Mouse (Mus musculus) liver, embryonic 14.5 days (tissue): ENCODE data around the gene Rab25. TPM values are rescaled to one million over a fixed set of nuclear protein-coding genes. Genes with fewer than 3 reads are reported as not detected.

Experiments
- ATAC-seq: fragments of 200-750 bp; cut with Nextera tagmentation; 2 replicates; pipeline ENCODE4 v1.8.0; 2017; ENCODE audit warnings: moderate number of reproducible peaks, mild to moderate bottlenecking, moderate library complexity; ENCODE audit not compliant: insufficient read depth
- DNase-seq, 3 experiments: peaks; one replicate each; pipeline ENCODE4 v3.0.0-alpha.2; 2012 to 2013; ENCODE audit warnings: low read depth in 3 of 3, low spot score in 3 of 3
- H3K27ac ChIP-seq: fragments of 300-500 bp; sonication (generic); 2 replicates; pipeline ENCODE4 v1.5.1; 2014; ENCODE audit warnings: moderate library complexity, mild to moderate bottlenecking, control low read depth, inconsistent platforms
- H3K27me3 ChIP-seq: fragments of 300-500 bp; sonication (generic); 2 replicates; pipeline ENCODE4 v1.6.1; 2014; ENCODE audit warnings: mild to moderate bottlenecking, low read length, moderate library complexity; ENCODE audit not compliant: control insufficient read depth, insufficient read depth
- H3K36me3 ChIP-seq: fragments of 300-500 bp; sonication (generic); replicated peaks from 2 replicates; pipeline ENCODE4 v1.6.1; 2014; ENCODE audit warnings: low read depth; ENCODE audit not compliant: control insufficient read depth, insufficient read depth
- H3K4me1 ChIP-seq, 2 experiments: fragments of 200-500 bp in 1 of 2; fragments of 300-500 bp in 1 of 2; sonication (generic) in 1 of 2; replicated peaks; 2 replicates each; pipeline ENCODE4 v1.6.1; 2012 to 2014; ENCODE audit warnings: antibody characterized with exemption in 1 of 2, inconsistent platforms in 1 of 2, low read length in 1 of 2; ENCODE audit not compliant: control insufficient read depth in 2 of 2, insufficient read depth in 2 of 2
- H3K4me2 ChIP-seq: fragments of 300-500 bp; sonication (generic); 2 replicates; pipeline ENCODE4 v1.6.1; 2014; ENCODE audit warnings: low read depth, mild to moderate bottlenecking, control low read depth, moderate library complexity
- H3K4me3 ChIP-seq, 2 experiments: fragments of 200-500 bp in 1 of 2; fragments of 300-500 bp in 1 of 2; sonication (generic) in 1 of 2; 2 replicates each; pipeline ENCODE4 v1.5.1; 2012 to 2014; ENCODE audit warnings: low read depth in 2 of 2, low read length in 2 of 2, mild to moderate bottlenecking in 2 of 2, control low read depth in 1 of 2, inconsistent platforms in 1 of 2, moderate library complexity in 1 of 2; ENCODE audit not compliant: insufficient read depth in 1 of 2
- H3K9ac ChIP-seq: fragments of 300-500 bp; sonication (generic); replicated peaks from 2 replicates; pipeline ENCODE4 v1.6.1; 2014; ENCODE audit warnings: mild to moderate bottlenecking, control low read depth, moderate library complexity
- H3K9me3 ChIP-seq: fragments of 300-500 bp; sonication (generic); 2 replicates; pipeline ENCODE4 v1.6.1; 2016; ENCODE audit warnings: low read length, mixed read lengths; ENCODE audit not compliant: control insufficient read depth
- CTCF ChIP-seq: IDR thresholded peaks from 2 replicates; pipeline ENCODE4 v1.5.1; 2016; ENCODE audit warnings: antibody characterized with exemption, low read depth, control low read depth
- EP300 ChIP-seq: IDR thresholded peaks from 2 replicates; pipeline ENCODE4 v1.6.1; 2016; ENCODE audit warnings: antibody characterized with exemption, low read depth
- WGBS: fragments of 180-500 bp; shearing (Covaris S2); extraction: QIAGEN DNeasy Blood & Tissue Kit; methylation state at CpG from one replicate; pipeline ENCODE4 v1.1.7; 2014; ENCODE audit not compliant: insufficient replicate concordance; 5-methylcytosine and 5-hydroxymethylcytosine counted together
- polyA plus RNA-seq, 2 experiments: library from polyadenylated mRNA; depleted of rRNA in 1 of 2; stranded (reverse) in 1 of 2; unstranded in 1 of 2; fragments of >200 nt; fragmentation: Nextera tagmentation in 1 of 2; extraction: Ambion mirVana in 1 of 2; gene quantifications; 2 replicates each; pipeline versions ENCODE4 v1.2.1 to v1.2.3; 2012 to 2014

Rab25 gene
- polyA plus RNA-seq, 2 experiments, result 0.25 to 0.52 TPM

DNA sequence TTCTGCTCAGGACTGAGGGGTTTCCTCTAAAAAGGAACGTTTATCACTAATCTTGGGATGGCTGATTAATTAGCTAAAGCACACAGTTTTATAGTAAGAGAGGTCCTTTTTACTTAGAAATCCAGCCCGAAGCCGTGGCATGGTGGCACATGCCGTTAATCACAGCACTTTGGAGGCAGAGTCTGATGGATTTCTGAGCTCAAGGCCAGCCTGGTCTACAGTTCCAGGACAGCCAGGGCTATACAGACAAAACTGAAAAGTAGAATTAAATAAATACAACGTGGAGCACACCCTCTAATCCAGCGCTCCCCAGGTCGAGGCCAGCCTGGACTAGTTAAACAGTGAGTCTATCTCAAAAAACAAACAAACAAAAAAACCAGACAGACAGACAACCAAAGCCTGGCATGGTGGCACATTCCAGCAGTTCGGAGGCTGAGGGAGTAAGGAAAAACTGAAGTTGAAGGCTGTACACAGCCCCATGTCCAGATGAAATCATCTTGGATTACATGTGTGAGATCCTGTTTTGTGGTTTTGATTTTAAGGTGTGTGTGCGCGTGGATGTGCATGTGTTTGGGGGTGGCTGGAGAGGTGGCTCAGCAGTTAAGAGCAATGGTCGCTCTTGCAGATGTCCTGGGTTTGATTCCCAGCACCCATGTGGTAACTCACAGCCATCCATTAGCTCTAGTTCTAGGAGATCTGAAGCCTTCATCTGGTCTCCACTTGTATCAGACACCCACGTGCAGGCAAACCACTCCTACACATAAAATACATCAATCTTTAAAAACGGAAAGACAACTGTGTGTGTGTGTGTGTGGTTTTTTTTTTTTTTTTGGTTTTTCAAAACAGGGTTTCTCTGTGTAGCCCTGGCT lies 37.4 kb downstream of the Rab25 start:
- 38% methylated on average over 13 of the region's 13 CpGs for WGBS

GRCm38 (mm10) chr3:88509692-88510420 lies 38.2 kb downstream of the Rab25 start, which contains the start of gene Lmna:
Lmna (minus strand) TSS chr3:88509956.
- under 1% methylated on average over 31 of the region's 31 CpGs for WGBS
- TF ChIP-seq CTCF (peak; percentile 67), EP300 (no peak)
- H3K4me3 ChIP-seq, result peak within 1 kb of the TSS; percentile 47 to 63
- peak; percentile 76 to 91 (median 76) for DNase-seq
- ATAC-seq, result peak; percentile 92
- H3K27me3 ChIP-seq, result no peaks in the 10 kb centered on the region
- peak within 1 kb of the TSS; percentile 74 for H3K4me2 ChIP-seq
- H3K4me1 ChIP-seq, result peaks cover 9 to 35% of the 10 kb centered on the region in 2 experiments
- H3K9ac ChIP-seq, result peak within 1 kb of the TSS; percentile 47
- peak within 1 kb of the TSS; percentile 51 for H3K27ac ChIP-seq
- H3K9me3 ChIP-seq, result no peaks in the 10 kb centered on the region
- no peaks in the 10 kb centered on the region for H3K36me3 ChIP-seq

More for the DNA sequence above, 37.4 kb downstream of the Rab25 start:
- DNase-seq, result no peak
- peak overlapping the region; percentile 74 for H3K4me2 ChIP-seq
- H3K9ac ChIP-seq, result peak overlapping the region; percentile 47
- peak overlapping the region; percentile 51 for H3K27ac ChIP-seq
- no peaks in the 10 kb centered on the region for H3K27me3 ChIP-seq
- ATAC-seq, result no peak
- no peaks in the 10 kb centered on the region for H3K36me3 ChIP-seq
- H3K4me3 ChIP-seq, result peak overlapping the region; percentile 47 to 63
- no peaks in the 10 kb centered on the region for H3K9me3 ChIP-seq
- no peak for TF ChIP-seq CTCF
- no peak for TF ChIP-seq EP300
- peaks cover 9 to 35% of the 10 kb centered on the region in 2 experiments for H3K4me1 ChIP-seq

- H3K27ac ChIP-seq, result peak overlapping the region; percentile 45
- TF ChIP-seq CTCF, result no peak
- TF ChIP-seq EP300, result no peak
Measured at GRCm38 (mm10) chr3:88509250-88509649, 38.9 kb downstream of the Rab25 start.

DNA sequence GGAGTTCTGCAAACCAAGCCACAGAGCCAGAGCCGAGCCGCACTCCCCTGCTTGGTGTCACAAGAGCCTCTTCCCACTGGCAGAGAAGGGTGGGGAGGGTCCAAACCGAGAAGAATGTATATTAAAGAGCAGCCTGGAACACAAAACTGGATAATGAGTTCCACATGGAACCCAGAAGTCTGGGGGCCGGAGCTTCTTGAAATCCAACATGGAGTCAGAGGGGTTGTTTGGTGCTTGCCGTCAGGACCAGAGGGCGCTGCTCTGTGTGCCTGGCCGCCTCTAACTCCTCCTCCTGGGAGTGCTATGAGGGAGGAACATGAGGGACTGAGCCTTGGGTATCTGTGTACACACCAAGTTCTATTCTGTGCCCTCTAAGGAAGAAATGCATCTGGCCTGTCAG lies 42.3 kb downstream of the Rab25 start:
- Histone ChIP-seq H3K27me3 (no peaks in the 10 kb centered on the region), H3K27ac (no peak overlapping the region), H3K9me3 (no peaks in the 10 kb centered on the region), H3K4me2 (no peak overlapping the region), H3K4me3 (no peak overlapping the region), H3K4me1 (peaks cover 20 to 29% of the 10 kb centered on the region in 2 experiments), H3K36me3 (no peaks in the 10 kb centered on the region; the same call in none of the 2 replicates), H3K9ac (no peak overlapping the region)
- ATAC-seq, result no peak
- no peak for DNase-seq
- WGBS, result 55% methylated on average over 7 of the region's 7 CpGs
- TF ChIP-seq CTCF, result peak; percentile 17; the same call in 1 of the 2 replicates
- TF ChIP-seq EP300, result no peak

More at GRCm38 (mm10) chr3:88509250-88509649, 38.9 kb downstream of the Rab25 start:
- ATAC-seq (peak; percentile 1; the same call in 1 of the 2 replicates), DNase-seq (no peak)
- Histone ChIP-seq H3K4me2 (peak overlapping the region; percentile 74), H3K9me3 (no peaks in the 10 kb centered on the region), H3K9ac (peak overlapping the region; percentile 16; the same call in 1 of the 2 replicates), H3K4me3 (peak overlapping the region; percentile 47 to 63), H3K27me3 (no peaks in the 10 kb centered on the region), H3K4me1 (peaks cover 7 to 30% of the 10 kb centered on the region in 2 experiments), H3K36me3 (no peaks in the 10 kb centered on the region)
- 47% methylated on average over 3 of the region's 3 CpGs for WGBS
